Mouse (Mus musculus) lung, adult 2 months (tissue): ENCODE data around the gene Gpc6.

Source experiments
- CTCF ChIP-seq: fragments of 200-500 bp; IDR thresholded peaks from 2 replicates; pipeline ENCODE4 v1.5.1; 2011; ENCODE audit warnings: mild to moderate bottlenecking, low read length, control low read depth; ENCODE audit not compliant: insufficient read depth
- POLR2A ChIP-seq: fragments of 200-500 bp; IDR thresholded peaks from 2 replicates; pipeline ENCODE4 v1.6.1; 2011; ENCODE audit warnings: low read depth, mild to moderate bottlenecking, control low read depth, low read length, borderline replicate concordance; ENCODE audit errors: extremely low read depth

GRCm38 (mm10) chr14:117151621-117152020 is 226.5 kb downstream of the Gpc6 start:
- no peak for TF ChIP-seq POLR2A
- no peak for TF ChIP-seq CTCF
